Mouse (Mus musculus): Measurements from ENCODE around the gene Lin37. TPM values are rescaled to one million over a fixed set of nuclear protein-coding genes. Genes with fewer than 3 reads are reported as not detected.
A peak's percentile ranks its signal among the peaks of the same experiment; 100 is the strongest.

Gene Lin37
- polyA plus RNA-seq, 1 experiment from 2014 or later: 49.1 TPM

GRCm38 (mm10) chr7:30584339-30584738 lies 24.7 kb upstream of the Lin37 start:
- Histone ChIP-seq H3K9me3 (no peaks in the 10 kb centered on the region), H3K27ac (no peak overlapping the region), H3K4me1 (peaks cover 11% of the 10 kb centered on the region), H3K36me3 (peaks cover 72% of the 10 kb centered on the region), H3K4me2 (replicated peaks) (no peak overlapping the region), H3K4me3 (no peak overlapping the region), H3K27me3 (no peaks in the 10 kb centered on the region), H3K9ac (no peak overlapping the region)
- no peak for ATAC-seq (ENCODE audit: insufficient number of reproducible peaks, insufficient read depth, low FRiP score, low TSS enrichment)
- WGBS: 91% methylated on average over 10 of the region's 10 CpGs

- no peak overlapping the region for H3K27ac ChIP-seq
- no peak for ATAC-seq (ENCODE audit: insufficient number of reproducible peaks, insufficient read depth, low FRiP score, low TSS enrichment)
- 94% methylated on average over 16 of the region's 16 CpGs for WGBS
Measured at GRCm38 (mm10) chr7:30581547-30581946, 21.9 kb upstream of the Lin37 start.

GRCm38 (mm10) chr7:30579950-30580349 lies 20.3 kb upstream of the Lin37 start:
- H3K27ac ChIP-seq: no peak overlapping the region
- 96% methylated on average over 8 of the region's 8 CpGs for WGBS
- H3K27me3 ChIP-seq: no peaks in the 10 kb centered on the region
- H3K4me3 ChIP-seq: no peak overlapping the region
- H3K9ac ChIP-seq: no peak overlapping the region
- ATAC-seq (ENCODE audit: insufficient number of reproducible peaks, insufficient read depth, low FRiP score, low TSS enrichment): no peak
- no peaks in the 10 kb centered on the region for H3K9me3 ChIP-seq
- H3K36me3 ChIP-seq: peaks cover 97% of the 10 kb centered on the region
- no peaks in the 10 kb centered on the region for H3K4me1 ChIP-seq
- H3K4me2 ChIP-seq (replicated peaks): no peak overlapping the region

More at GRCm38 (mm10) chr7:30581547-30581946, 21.9 kb upstream of the Lin37 start:
- Histone ChIP-seq H3K4me1 (no peaks in the 10 kb centered on the region), H3K9ac (no peak overlapping the region), H3K27me3 (no peaks in the 10 kb centered on the region), H3K4me2 (replicated peaks) (no peak overlapping the region), H3K4me3 (no peak overlapping the region), H3K36me3 (peaks cover 97% of the 10 kb centered on the region), H3K9me3 (no peaks in the 10 kb centered on the region)

- ATAC-seq (ENCODE audit: insufficient number of reproducible peaks, insufficient read depth, low FRiP score, low TSS enrichment): no peak
- no peak overlapping the region for H3K4me3 ChIP-seq
- 77% methylated on average over 2 of the region's 2 CpGs for WGBS
- no peaks in the 10 kb centered on the region for H3K27me3 ChIP-seq
- H3K4me2 ChIP-seq (replicated peaks): no peak overlapping the region
- no peaks in the 10 kb centered on the region for H3K4me1 ChIP-seq
- no peaks in the 10 kb centered on the region for H3K9me3 ChIP-seq
- no peak overlapping the region for H3K27ac ChIP-seq
- no peak overlapping the region for H3K9ac ChIP-seq
- peaks cover 94% of the 10 kb centered on the region for H3K36me3 ChIP-seq
Measured at GRCm38 (mm10) chr7:30572969-30573368, 13.3 kb upstream of the Lin37 start.

- Histone ChIP-seq H3K4me1 (no peaks in the 10 kb centered on the region), H3K4me3 (no peak overlapping the region), H3K9me3 (no peaks in the 10 kb centered on the region), H3K4me2 (replicated peaks) (no peak overlapping the region), H3K36me3 (peaks cover 92% of the 10 kb centered on the region), H3K27ac (no peak overlapping the region), H3K9ac (no peak overlapping the region), H3K27me3 (no peaks in the 10 kb centered on the region)
- 87% methylated on average over 5 of the region's 5 CpGs for WGBS
- no peak for ATAC-seq (ENCODE audit: insufficient number of reproducible peaks, insufficient read depth, low FRiP score, low TSS enrichment)
Measured at GRCm38 (mm10) chr7:30572389-30572788, 12.8 kb upstream of the Lin37 start.

GRCm38 (mm10) chr7:30567555-30567954 lies 7.9 kb upstream of the Lin37 start:
- no peak for ATAC-seq (ENCODE audit: insufficient number of reproducible peaks, insufficient read depth, low FRiP score, low TSS enrichment)
- no peaks in the 10 kb centered on the region for H3K27me3 ChIP-seq
- no peak overlapping the region for H3K4me3 ChIP-seq
- peaks cover 7% of the 10 kb centered on the region for H3K4me1 ChIP-seq
- H3K36me3 ChIP-seq: peaks cover 67% of the 10 kb centered on the region
- no peak overlapping the region for H3K9ac ChIP-seq
- H3K4me2 ChIP-seq (replicated peaks): no peak overlapping the region
- H3K27ac ChIP-seq: no peak overlapping the region
- WGBS: 81% methylated on average over 11 of the region's 11 CpGs
- no peaks in the 10 kb centered on the region for H3K9me3 ChIP-seq

GRCm38 (mm10) chr7:30566033-30566432 lies 6.4 kb upstream of the Lin37 start:
- ATAC-seq (ENCODE audit: insufficient number of reproducible peaks, insufficient read depth, low FRiP score, low TSS enrichment): no peak
- Histone ChIP-seq H3K36me3 (peaks cover 57% of the 10 kb centered on the region), H3K27ac (no peak overlapping the region), H3K27me3 (no peaks in the 10 kb centered on the region), H3K9me3 (no peaks in the 10 kb centered on the region), H3K9ac (no peak overlapping the region), H3K4me2 (replicated peaks) (no peak overlapping the region), H3K4me3 (no peak overlapping the region), H3K4me1 (peaks cover 9% of the 10 kb centered on the region)
- WGBS: 87% methylated on average over 9 of the region's 9 CpGs

GRCm38 (mm10) chr7:30564970-30565571 lies 5.4 kb upstream of the Lin37 start, which contains the start of gene Igflr1:
TSS of gene Igflr1 (plus strand) at chr7:30565427.
- Histone ChIP-seq H3K27me3 (no peaks in the 10 kb centered on the region), H3K36me3 (peaks cover 47% of the 10 kb centered on the region), H3K4me3 (no peak within 1 kb of the TSS), H3K4me2 (replicated peaks) (peak within 1 kb of the TSS; percentile 58), H3K4me1 (peaks cover 9% of the 10 kb centered on the region), H3K9ac (no peak within 1 kb of the TSS), H3K9me3 (no peaks in the 10 kb centered on the region), H3K27ac (no peak within 1 kb of the TSS)
- ATAC-seq (ENCODE audit: insufficient number of reproducible peaks, insufficient read depth, low FRiP score, low TSS enrichment): no peak
- WGBS: 96% methylated on average over 12 of the region's 12 CpGs

GRCm38 (mm10) chr7:30563906-30564280 lies 4.3 kb upstream of the Lin37 start:
- WGBS: 27% methylated on average over 6 of the region's 6 CpGs
- H3K4me1 ChIP-seq: peaks cover 11% of the 10 kb centered on the region
- no peak for ATAC-seq (ENCODE audit: insufficient number of reproducible peaks, insufficient read depth, low FRiP score, low TSS enrichment)

GRCm38 (mm10) chr7:30563117-30563905 lies 3.7 kb upstream of the Lin37 start, which contains the start of the genes U2af1l4, Gm49396 and Psenen:
TSS of gene U2af1l4 (plus strand) at chr7:30563301.
TSS of gene Gm49396 (plus strand) at chr7:30563344.
TSS of gene Psenen (minus strand) at chr7:30563627.
- Histone ChIP-seq H3K36me3 (peaks cover 30% of the 10 kb centered on the region), H3K4me2 (replicated peaks) (peak within 1 kb of the TSS; percentile 77), H3K9ac (peak within 1 kb of the TSS; percentile 71), H3K4me3 (peak within 1 kb of the TSS; percentile 61), H3K27me3 (no peaks in the 10 kb centered on the region), H3K4me1 (peaks cover 17% of the 10 kb centered on the region), H3K9me3 (no peaks in the 10 kb centered on the region), H3K27ac (peak within 1 kb of the TSS; percentile 94)
- WGBS: under 1% methylated on average over 45 of the region's 45 CpGs
- peak; percentile 86 for ATAC-seq (ENCODE audit: insufficient number of reproducible peaks, insufficient read depth, low FRiP score, low TSS enrichment)

More at GRCm38 (mm10) chr7:30563906-30564280, 4.3 kb upstream of the Lin37 start:
- Histone ChIP-seq H3K4me3 (peak overlapping the region; percentile 61), H3K9ac (peak overlapping the region; percentile 71), H3K4me2 (replicated peaks) (peak overlapping the region; percentile 58), H3K36me3 (peaks cover 35% of the 10 kb centered on the region), H3K27ac (peak overlapping the region; percentile 94; the same call in 1 of the 2 replicates), H3K27me3 (no peaks in the 10 kb centered on the region), H3K9me3 (no peaks in the 10 kb centered on the region)

GRCm38 (mm10) chr7:30562526-30563116 lies 3.0 kb upstream of the Lin37 start:
- peak overlapping the region; percentile 77 for H3K4me2 ChIP-seq (replicated peaks)
- H3K36me3 ChIP-seq: peaks cover 25% of the 10 kb centered on the region
- H3K27me3 ChIP-seq: no peaks in the 10 kb centered on the region
- WGBS: 2% methylated on average over 27 of the region's 27 CpGs
- peak overlapping the region; percentile 62 for H3K9ac ChIP-seq
- peak overlapping the region; percentile 61 for H3K4me3 ChIP-seq
- ATAC-seq (ENCODE audit: insufficient number of reproducible peaks, insufficient read depth, low FRiP score, low TSS enrichment): no peak
- peak overlapping the region; percentile 78 for H3K27ac ChIP-seq
- H3K9me3 ChIP-seq: no peaks in the 10 kb centered on the region
- H3K4me1 ChIP-seq: peaks cover 19% of the 10 kb centered on the region
